Mouse (Mus musculus): ENCODE measurements at regions not wholly inside any gene's neighbourhood (a gene's known extent, or its start where the extent isn't known, plus 50 kb on each side); places are given as distances from the start of the nearest gene placed in this dataset.

- H3K4me3 ChIP-seq (ENCODE audit: control insufficient read depth, low read depth, low read length), result no peak overlapping the region
- H3K4me1 ChIP-seq (ENCODE audit: control insufficient read depth, insufficient read depth, low read length), result no peaks in the 10 kb centered on the region
- TF ChIP-seq CTCF (IDR thresholded peaks at IDR 0.05; ENCODE audit: control insufficient read depth, insufficient read depth, insufficient replicate concordance, low read depth, low read length), result no peak
- no peak for TF ChIP-seq POLR2A (IDR thresholded peaks at IDR 0.05; ENCODE audit: control insufficient read depth, low read depth, low read length)
- H3K27ac ChIP-seq (ENCODE audit: control insufficient read depth, insufficient read depth, low read depth, low read length), result no peak overlapping the region
- H3K36me3 ChIP-seq (ENCODE audit: control insufficient read depth, insufficient read depth, low read length), result no peaks in the 10 kb centered on the region
- no peaks in the 10 kb centered on the region for H3K27me3 ChIP-seq (ENCODE audit: control insufficient read depth, insufficient read depth, low read length)
Measured at GRCm38 (mm10) chr12:109897861-109898385, 297.8 kb upstream of the Rtl1 start.

- no peaks in the 10 kb centered on the region for H3K27me3 ChIP-seq (ENCODE audit: control insufficient read depth, insufficient read depth, low read length)
- TF ChIP-seq POLR2A (IDR thresholded peaks at IDR 0.05; ENCODE audit: control insufficient read depth, low read depth, low read length) (no peak), CTCF (IDR thresholded peaks at IDR 0.05; ENCODE audit: control insufficient read depth, insufficient read depth, insufficient replicate concordance, low read depth, low read length) (no peak)
- H3K36me3 ChIP-seq (ENCODE audit: control insufficient read depth, insufficient read depth, low read length), result no peaks in the 10 kb centered on the region
- no peak overlapping the region for H3K27ac ChIP-seq (ENCODE audit: control insufficient read depth, insufficient read depth, low read depth, low read length)
- no peak overlapping the region for H3K4me3 ChIP-seq (ENCODE audit: control insufficient read depth, low read depth, low read length)
- H3K4me1 ChIP-seq (ENCODE audit: control insufficient read depth, insufficient read depth, low read length), result no peaks in the 10 kb centered on the region
Measured at GRCm38 (mm10) chr12:109899420-109899819, 299.3 kb upstream of the Rtl1 start.

GRCm38 (mm10) chr12:109910966-109911495 lies 310.9 kb upstream of the Rtl1 start:
- no peak for TF ChIP-seq CTCF (IDR thresholded peaks at IDR 0.05; ENCODE audit: control insufficient read depth, insufficient read depth, insufficient replicate concordance, low read depth, low read length)
- no peak for TF ChIP-seq POLR2A (IDR thresholded peaks at IDR 0.05; ENCODE audit: control insufficient read depth, low read depth, low read length)
- Histone ChIP-seq H3K27ac (ENCODE audit: control insufficient read depth, insufficient read depth, low read depth, low read length) (no peak overlapping the region), H3K4me1 (ENCODE audit: control insufficient read depth, insufficient read depth, low read length) (peaks cover 2% of the 10 kb centered on the region)

GRCm38 (mm10) chr12:109911506-109911905 lies 311.4 kb upstream of the Rtl1 start:
- Histone ChIP-seq H3K4me3 (ENCODE audit: control insufficient read depth, low read depth, low read length) (peak overlapping the region; percentile 46), H3K36me3 (ENCODE audit: control insufficient read depth, insufficient read depth, low read length) (no peaks in the 10 kb centered on the region), H3K27me3 (ENCODE audit: control insufficient read depth, insufficient read depth, low read length) (no peaks in the 10 kb centered on the region), H3K4me1 (ENCODE audit: control insufficient read depth, insufficient read depth, low read length) (peaks cover 2% of the 10 kb centered on the region), H3K27ac (ENCODE audit: control insufficient read depth, insufficient read depth, low read depth, low read length) (no peak overlapping the region)
- TF ChIP-seq POLR2A (IDR thresholded peaks at IDR 0.05; ENCODE audit: control insufficient read depth, low read depth, low read length), result no peak
- no peak for TF ChIP-seq CTCF (IDR thresholded peaks at IDR 0.05; ENCODE audit: control insufficient read depth, insufficient read depth, insufficient replicate concordance, low read depth, low read length)

More at GRCm38 (mm10) chr12:109910966-109911495, 310.9 kb upstream of the Rtl1 start:
- Histone ChIP-seq H3K4me3 (ENCODE audit: control insufficient read depth, low read depth, low read length) (no peak overlapping the region), H3K27me3 (ENCODE audit: control insufficient read depth, insufficient read depth, low read length) (no peaks in the 10 kb centered on the region), H3K36me3 (ENCODE audit: control insufficient read depth, insufficient read depth, low read length) (no peaks in the 10 kb centered on the region)

- H3K4me3 ChIP-seq (ENCODE audit: control insufficient read depth, low read depth, low read length), result no peak overlapping the region
- no peaks in the 10 kb centered on the region for H3K27me3 ChIP-seq (ENCODE audit: control insufficient read depth, insufficient read depth, low read length)
- no peaks in the 10 kb centered on the region for H3K36me3 ChIP-seq (ENCODE audit: control insufficient read depth, insufficient read depth, low read length)
- no peaks in the 10 kb centered on the region for H3K4me1 ChIP-seq (ENCODE audit: control insufficient read depth, insufficient read depth, low read length)
- H3K27ac ChIP-seq (ENCODE audit: control insufficient read depth, insufficient read depth, low read depth, low read length), result no peak overlapping the region
- TF ChIP-seq CTCF (IDR thresholded peaks at IDR 0.05; ENCODE audit: control insufficient read depth, insufficient read depth, insufficient replicate concordance, low read depth, low read length), result no peak
- TF ChIP-seq POLR2A (IDR thresholded peaks at IDR 0.05; ENCODE audit: control insufficient read depth, low read depth, low read length), result no peak
Measured at GRCm38 (mm10) chr12:109917761-109918160, 317.6 kb upstream of the Rtl1 start.

- Histone ChIP-seq H3K27ac (ENCODE audit: control insufficient read depth, insufficient read depth, low read depth, low read length) (no peak overlapping the region), H3K4me1 (ENCODE audit: control insufficient read depth, insufficient read depth, low read length) (no peaks in the 10 kb centered on the region), H3K36me3 (ENCODE audit: control insufficient read depth, insufficient read depth, low read length) (no peaks in the 10 kb centered on the region), H3K27me3 (ENCODE audit: control insufficient read depth, insufficient read depth, low read length) (no peaks in the 10 kb centered on the region), H3K4me3 (ENCODE audit: control insufficient read depth, low read depth, low read length) (no peak overlapping the region)
- TF ChIP-seq CTCF (IDR thresholded peaks at IDR 0.05; ENCODE audit: control insufficient read depth, insufficient read depth, insufficient replicate concordance, low read depth, low read length) (no peak), POLR2A (IDR thresholded peaks at IDR 0.05; ENCODE audit: control insufficient read depth, low read depth, low read length) (no peak)
Measured at GRCm38 (mm10) chr12:109918901-109919300, 318.8 kb upstream of the Rtl1 start.

GRCm38 (mm10) chr12:109922111-109922510 lies 322.0 kb upstream of the Rtl1 start:
- no peak overlapping the region for H3K27ac ChIP-seq (ENCODE audit: control insufficient read depth, insufficient read depth, low read depth, low read length)
- no peaks in the 10 kb centered on the region for H3K27me3 ChIP-seq (ENCODE audit: control insufficient read depth, insufficient read depth, low read length)

More at GRCm38 (mm10) chr12:109922111-109922510, 322.0 kb upstream of the Rtl1 start:
- Histone ChIP-seq H3K4me1 (ENCODE audit: control insufficient read depth, insufficient read depth, low read length) (no peaks in the 10 kb centered on the region), H3K4me3 (ENCODE audit: control insufficient read depth, low read depth, low read length) (peak overlapping the region; percentile 21), H3K36me3 (ENCODE audit: control insufficient read depth, insufficient read depth, low read length) (no peaks in the 10 kb centered on the region)
- TF ChIP-seq CTCF (IDR thresholded peaks at IDR 0.05; ENCODE audit: control insufficient read depth, insufficient read depth, insufficient replicate concordance, low read depth, low read length) (no peak), POLR2A (IDR thresholded peaks at IDR 0.05; ENCODE audit: control insufficient read depth, low read depth, low read length) (no peak)
